Mouse (Mus musculus): ENCODE measurements around the gene Sobp.

DNA sequence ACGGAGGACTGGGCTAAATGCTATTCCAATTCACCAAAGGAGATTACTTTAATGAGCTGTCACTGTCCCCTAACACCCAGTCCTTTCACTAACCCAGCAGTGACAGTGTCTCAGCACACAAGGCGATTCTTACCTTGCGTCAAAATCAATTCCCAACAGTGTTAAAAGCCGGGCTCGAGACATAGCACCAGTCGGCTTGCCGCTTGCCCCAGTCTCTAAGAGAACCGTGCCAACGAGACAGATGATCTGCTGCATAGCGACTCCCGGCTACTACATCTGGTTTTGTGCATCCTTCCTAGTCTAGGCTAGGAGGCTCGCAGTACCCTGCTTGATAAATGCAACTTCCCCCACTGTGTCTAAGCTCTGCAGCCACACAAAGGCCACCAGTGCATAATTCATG is 12.0 kb downstream of the Sobp start:
- no peak for TF ChIP-seq POLR2A (IDR thresholded peaks at IDR 0.05; ENCODE audit: control insufficient read depth, low read depth, low read length)
- no peak for TF ChIP-seq CTCF (IDR thresholded peaks at IDR 0.05; ENCODE audit: control insufficient read depth, insufficient read depth, insufficient replicate concordance, low read depth, low read length)

Data from testis, adult 2 months (tissue).